Mouse (Mus musculus) layer of hippocampus, adult 9-11 months (tissue): ENCODE results near the gene Pard3b.
"Not testable (repeated sequence)": the region's sequence is repeated elsewhere in the genome, so short reads cannot be mapped to it uniquely, and the experiment has no call there.

Source experiments
- DNase-seq: peaks from one replicate; pipeline ENCODE4 v3.0.0; 2022

The Pard3b gene

GRCm38 (mm10) chr1:62597751-62598400 lies 959.3 kb downstream of the Pard3b start:
- DNase-seq = no peak

- no peak for DNase-seq
Measured at GRCm38 (mm10) chr1:62598551-62598950, 959.9 kb downstream of the Pard3b start.

GRCm38 (mm10) chr1:62604644-62605043 lies 966.0 kb downstream of the Pard3b start:
- not testable (repeated sequence) for DNase-seq

- DNase-seq = no peak
Measured at GRCm38 (mm10) chr1:62618109-62618665, 979.6 kb downstream of the Pard3b start.

GRCm38 (mm10) chr1:62619456-62619855 lies 980.8 kb downstream of the Pard3b start:
- DNase-seq = no peak

GRCm38 (mm10) chr1:62622447-62622846 lies 983.8 kb downstream of the Pard3b start:
- DNase-seq = no peak

GRCm38 (mm10) chr1:62624166-62624565 lies 985.5 kb downstream of the Pard3b start:
- DNase-seq = no peak

- no peak for DNase-seq
Measured at GRCm38 (mm10) chr1:62624836-62625235, 986.2 kb downstream of the Pard3b start.

- no peak for DNase-seq
Measured at GRCm38 (mm10) chr1:62625332-62625731, 986.7 kb downstream of the Pard3b start.

- DNase-seq = no peak
Measured at GRCm38 (mm10) chr1:62625819-62626505, 987.3 kb downstream of the Pard3b start.

- no peak for DNase-seq
Measured at GRCm38 (mm10) chr1:62629952-62630351, 991.3 kb downstream of the Pard3b start.

GRCm38 (mm10) chr1:62631511-62632305 lies 993.1 kb downstream of the Pard3b start:
- no peak for DNase-seq

GRCm38 (mm10) chr1:62632886-62633285 lies 994.3 kb downstream of the Pard3b start:
- no peak for DNase-seq

- DNase-seq = no peak
Measured at GRCm38 (mm10) chr1:62635203-62635602, 996.6 kb downstream of the Pard3b start.

GRCm38 (mm10) chr1:62636906-62637673 lies 998.5 kb downstream of the Pard3b start:
- DNase-seq = no peak

- no peak for DNase-seq
Measured at GRCm38 (mm10) chr1:62639012-62639411, 1000.4 kb downstream of the Pard3b start.

- DNase-seq = no peak
Measured at GRCm38 (mm10) chr1:62639440-62639839, 1000.8 kb downstream of the Pard3b start.

GRCm38 (mm10) chr1:62644631-62645278 lies 1006.1 kb downstream of the Pard3b start:
- DNase-seq = no peak

GRCm38 (mm10) chr1:62646812-62647211 lies 1008.2 kb downstream of the Pard3b start:
- DNase-seq = no peak

- DNase-seq = no peak
Measured at GRCm38 (mm10) chr1:62648116-62648515, 1009.5 kb downstream of the Pard3b start.

- no peak for DNase-seq
Measured at GRCm38 (mm10) chr1:62648591-62648990, 1010.0 kb downstream of the Pard3b start.

GRCm38 (mm10) chr1:62650491-62650890 lies 1011.9 kb downstream of the Pard3b start:
- DNase-seq = no peak
